Mouse (Mus musculus) adrenal gland, adult 2 months (tissue): Measurements from ENCODE around the gene Adprhl1. TPM values are rescaled to one million over a fixed set of nuclear protein-coding genes. Genes with fewer than 3 reads are reported as not detected.
A peak's percentile ranks its signal among the peaks of the same experiment; 100 is the strongest.

ENCODE experiments used
- DNase-seq: peaks from one replicate; pipeline ENCODE4 v3.0.0; 2021
- polyA plus RNA-seq: library from polyadenylated mRNA; depleted of rRNA; stranded (reverse); fragments of >200 nt; gene quantifications from 2 replicates; pipeline ENCODE4 v1.2.3, GENCODE M21; 2012
- total RNA-seq, 2 experiments: library from RNA; stranded (reverse); gene quantifications; 2 replicates each; pipeline ENCODE4 v1.2.3; 2021

The Adprhl1 gene
- total and polyA plus RNA-seq, 3 experiments, result 0.93 to 5.4 (median 2.0) TPM

DNA sequence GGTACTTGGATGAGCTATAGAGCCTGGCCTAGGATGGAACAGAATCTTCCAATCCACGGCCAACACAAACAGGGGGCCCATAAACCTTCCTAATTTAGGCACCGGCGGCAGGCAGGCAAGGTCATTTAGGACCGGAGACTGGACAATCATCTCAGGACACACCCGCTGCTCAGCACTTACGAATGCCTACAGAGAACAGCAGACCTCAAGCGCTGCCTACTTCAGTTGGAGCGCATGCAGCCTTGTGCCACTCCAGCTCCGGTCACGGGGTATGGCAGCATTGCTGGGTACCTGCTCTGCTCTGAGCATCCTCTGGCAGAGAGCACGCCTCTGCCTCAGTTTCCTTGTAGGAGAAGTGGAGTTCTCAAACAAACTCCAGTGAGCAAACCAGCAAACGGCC, 24.2 kb downstream of the Adprhl1 start:
- no peak for DNase-seq

- no peak for DNase-seq
These were observed 24.9 kb downstream of the Adprhl1 start for GRCm38 (mm10) chr8:13228923-13229610.

GRCm38 (mm10) chr8:13227184-13227583, 26.8 kb downstream of the Adprhl1 start:
- no peak for DNase-seq

DNA sequence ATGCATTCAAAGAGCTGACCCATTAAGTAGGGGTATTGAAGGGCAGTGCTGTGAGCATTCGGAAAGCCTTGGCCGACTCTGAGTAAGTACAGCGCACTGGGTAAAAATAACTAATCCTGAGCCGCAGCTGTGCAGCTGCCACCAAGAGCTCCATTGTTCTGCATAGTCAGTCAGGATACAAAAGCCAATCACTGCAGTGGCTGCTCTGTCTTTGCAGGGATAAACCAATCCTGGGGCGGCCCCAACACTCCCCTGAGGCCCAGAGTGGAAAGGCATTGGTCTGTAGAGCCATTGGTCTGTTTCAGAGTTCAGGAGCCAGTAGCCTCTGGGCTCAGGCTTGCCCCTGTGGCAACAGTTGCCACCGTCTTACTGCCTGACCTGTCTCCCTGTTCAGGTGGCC, 27.7 kb downstream of the Adprhl1 start:
- no peak for DNase-seq

GRCm38 (mm10) chr8:13224426-13224825, 29.5 kb downstream of the Adprhl1 start:
- no peak for DNase-seq

- no peak for DNase-seq
These were observed 35.5 kb downstream of the Adprhl1 start for GRCm38 (mm10) chr8:13218441-13218840.

GRCm38 (mm10) chr8:13217986-13218385, 36.0 kb downstream of the Adprhl1 start:
- no peak for DNase-seq

GRCm38 (mm10) chr8:13217093-13217492, 36.9 kb downstream of the Adprhl1 start:
- no peak for DNase-seq

- DNase-seq, result no peak
These were observed 37.6 kb downstream of the Adprhl1 start for GRCm38 (mm10) chr8:13216386-13216785.

- peak; percentile 92 for DNase-seq
These were observed 40.3 kb downstream of the Adprhl1 start for GRCm38 (mm10) chr8:13213479-13214268.

DNA sequence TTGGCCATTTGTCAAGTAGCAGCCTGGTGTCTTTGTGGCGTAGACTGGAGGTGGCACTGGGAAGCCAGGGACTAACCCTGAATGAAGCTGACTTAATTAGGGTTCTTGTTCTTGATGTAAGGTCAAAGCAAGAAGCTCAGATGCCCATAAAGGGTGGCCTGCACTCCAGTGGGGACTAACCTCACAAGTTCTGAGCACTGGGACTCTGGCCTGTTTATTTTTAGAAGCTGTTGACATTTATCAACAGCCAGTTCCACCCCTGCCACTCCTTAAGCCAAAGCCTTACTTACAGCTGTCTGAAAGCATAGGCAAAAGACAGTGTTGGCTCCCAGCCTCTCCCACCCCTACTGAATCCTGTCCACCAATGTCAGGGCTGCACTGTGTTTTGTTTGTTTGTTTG, 44.2 kb downstream of the Adprhl1 start:
- DNase-seq, result no peak

GRCm38 (mm10) chr8:13208627-13209355, 45.2 kb downstream of the Adprhl1 start:
- DNase-seq, result peak; percentile 51

GRCm38 (mm10) chr8:13206290-13206689, 47.7 kb downstream of the Adprhl1 start:
- DNase-seq, result no peak

DNA sequence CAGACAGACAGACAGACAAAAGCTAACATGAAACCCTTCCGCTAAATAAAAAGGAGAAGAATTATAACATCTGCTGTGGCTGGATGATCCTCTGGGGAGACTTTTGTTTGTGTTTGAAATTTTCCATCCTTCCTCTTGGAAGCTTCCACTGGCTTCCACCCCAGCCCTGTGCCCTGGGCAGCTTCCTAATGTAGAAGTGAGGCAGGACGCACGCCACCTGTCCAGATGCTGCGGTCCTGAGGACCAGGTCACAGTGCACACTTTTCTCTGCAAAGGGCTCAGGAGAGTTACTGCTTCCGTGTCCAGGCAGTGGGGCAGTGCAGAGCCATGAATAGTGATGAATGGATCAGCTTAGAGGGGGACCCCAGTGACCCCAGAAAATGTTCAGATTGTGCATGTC, 48.7 kb downstream of the Adprhl1 start:
- no peak for DNase-seq

DNA sequence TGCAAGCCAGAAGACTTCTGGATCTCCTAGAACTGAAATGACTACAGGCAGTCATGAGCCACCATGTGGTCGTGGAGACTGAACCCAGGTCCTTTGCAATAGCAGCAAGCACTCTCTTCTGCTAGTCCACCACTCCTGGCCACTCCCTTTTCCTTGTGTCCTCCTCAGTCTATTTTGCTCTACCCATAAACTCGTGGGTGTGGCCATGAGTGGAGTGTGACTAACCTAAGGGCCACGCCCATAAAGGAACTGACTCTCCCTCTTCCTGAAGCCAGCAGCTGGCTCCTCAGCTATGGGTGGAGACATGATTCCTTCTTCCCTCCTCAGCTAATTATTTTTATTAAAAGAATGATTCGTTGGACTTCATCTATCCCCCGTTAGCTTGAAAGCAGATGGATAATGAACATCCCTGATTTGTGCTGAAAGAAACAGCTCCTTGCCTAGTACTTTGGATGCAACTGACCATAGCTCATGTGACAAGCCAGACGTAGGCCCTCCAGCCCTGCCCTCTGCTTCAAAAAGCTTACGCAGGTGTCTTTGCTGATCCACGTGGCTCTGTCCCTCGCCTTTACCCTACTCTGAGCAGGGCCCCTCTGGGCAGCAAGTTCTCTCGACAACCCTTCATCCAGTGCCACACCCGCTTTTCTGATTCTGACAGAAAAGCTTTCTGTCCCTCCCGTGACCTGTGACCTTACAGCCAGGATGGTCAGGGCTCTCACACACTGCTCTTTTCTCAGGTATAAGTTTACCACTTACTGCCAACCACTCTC, 49.4 kb downstream of the Adprhl1 start:
- peak; percentile 57 for DNase-seq

GRCm38 (mm10) chr8:13203472-13203871, 50.5 kb downstream of the Adprhl1 start:
- DNase-seq, result no peak

DNA sequence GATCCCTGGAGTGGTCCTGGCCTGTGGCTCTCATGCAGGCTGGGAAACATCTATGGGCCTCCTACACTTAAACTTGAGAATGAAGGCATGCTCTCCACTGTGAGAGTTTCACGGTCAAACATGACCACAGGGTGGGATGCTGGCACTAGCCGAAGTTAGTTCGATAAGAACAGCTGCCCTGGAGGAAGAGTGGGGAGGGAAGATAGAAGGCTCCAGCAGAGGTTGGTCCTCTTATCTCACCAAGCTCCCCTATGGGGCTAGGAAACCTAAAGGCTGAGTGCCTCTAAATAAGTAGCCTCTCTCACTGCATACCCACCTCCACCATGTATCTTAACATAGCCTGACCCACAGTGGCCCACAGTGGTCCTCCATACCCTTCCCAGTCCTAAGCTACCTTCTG, 51.2 kb downstream of the Adprhl1 start:
- DNase-seq, result no peak

GRCm38 (mm10) chr8:13202041-13202440, 51.9 kb downstream of the Adprhl1 start:
- peak; percentile 85 for DNase-seq

DNA sequence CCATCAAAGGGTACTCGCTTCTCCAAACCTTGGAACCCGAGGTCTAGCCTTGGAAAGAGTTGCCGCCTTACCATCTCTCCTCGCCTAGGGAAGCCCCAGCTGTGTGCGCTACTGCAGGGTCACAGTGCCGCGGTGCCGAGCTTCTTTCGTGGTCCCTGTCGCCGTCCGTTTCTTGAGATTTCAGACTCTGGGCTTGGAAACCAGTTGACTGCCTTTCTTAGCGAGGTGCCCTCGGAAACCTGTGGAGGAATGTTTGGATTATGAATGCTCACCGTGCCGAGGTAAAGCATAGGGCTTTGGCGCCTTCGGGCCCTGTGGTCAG, 53.0 kb downstream of the Adprhl1 start:
- no peak for DNase-seq

DNA sequence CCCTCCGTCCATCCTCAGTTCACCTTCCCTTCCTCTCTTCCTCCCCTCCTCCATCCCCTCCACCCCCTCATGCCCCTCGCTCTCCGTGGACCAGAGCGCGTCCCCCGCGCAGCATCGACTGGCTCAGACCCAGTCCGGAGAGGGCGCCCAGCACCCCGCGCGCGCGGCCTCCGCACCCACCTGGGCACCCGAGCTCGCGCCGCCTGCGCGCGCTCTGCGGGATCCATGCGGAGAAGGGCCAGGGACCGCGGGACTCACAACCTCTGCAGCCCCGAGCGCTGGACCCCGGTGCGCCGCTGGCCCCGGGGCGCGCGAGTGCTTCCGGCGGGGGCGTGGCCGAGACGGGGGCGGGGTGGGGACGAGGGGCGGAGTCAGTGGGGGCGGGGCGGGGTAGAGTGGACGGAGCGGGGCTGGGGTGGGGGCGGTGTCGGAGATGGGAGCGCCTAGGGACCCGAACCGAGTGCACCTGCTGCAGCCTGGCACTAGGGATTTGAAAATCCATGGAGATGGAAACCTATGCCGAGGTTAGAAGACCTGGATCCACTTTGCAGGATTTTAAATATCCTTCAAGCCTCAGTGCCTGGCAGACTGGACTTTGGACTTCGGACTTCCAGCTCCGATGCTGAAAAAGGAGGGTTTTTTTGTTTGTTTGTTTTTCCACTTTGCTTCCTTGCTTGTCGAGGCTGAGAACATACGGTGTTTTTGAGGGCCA, 53.5 kb downstream of the Adprhl1 start, which contains the start of gene Grtp1:
TSS of gene Grtp1 (minus strand) at position 320 of the 712 bp plus-strand sequence.
- peak; percentile 86 for DNase-seq

DNA sequence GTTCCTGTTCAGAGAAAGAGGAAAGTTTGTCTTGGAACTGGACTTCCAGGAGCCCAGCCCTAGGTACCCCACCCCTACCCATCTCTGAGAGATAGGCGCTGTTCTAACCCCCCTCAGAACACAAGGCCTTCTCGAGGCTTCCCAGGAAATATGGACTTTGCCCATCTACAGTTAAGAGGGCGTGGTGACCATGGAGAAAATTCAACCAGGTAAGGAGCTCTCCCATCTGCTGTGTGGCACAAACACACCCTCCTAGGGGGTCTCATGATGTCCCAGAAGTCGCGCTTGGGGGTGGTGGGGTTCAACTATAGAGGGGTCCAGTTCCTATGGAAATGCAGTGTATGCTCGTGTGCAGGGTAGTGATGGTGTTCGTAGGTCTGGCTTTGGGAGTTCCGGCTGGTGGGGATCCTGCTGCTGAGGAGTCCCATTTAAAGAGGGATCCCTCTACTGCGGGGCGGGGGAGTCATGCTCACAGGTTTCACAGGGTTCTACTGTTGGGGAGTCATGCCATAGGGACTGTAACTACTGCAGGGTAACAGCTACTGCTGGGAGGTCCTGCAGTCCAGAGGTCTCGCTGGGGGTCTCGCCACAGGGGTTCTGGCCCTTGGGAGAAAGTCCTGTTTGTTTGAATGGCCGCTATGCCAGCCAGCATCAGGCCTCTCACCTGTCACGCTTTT, 54.4 kb downstream of the Adprhl1 start:
- DNase-seq, result no peak
